Mouse (Mus musculus) embryonic facial prominence, embryonic 13.5 days (tissue): ENCODE data around the gene Tnrc6c. TPM values are rescaled to one million over a fixed set of nuclear protein-coding genes. Genes with fewer than 3 reads are reported as not detected.

Experiments
- polyA plus RNA-seq: library from polyadenylated mRNA; unstranded; fragments of >200 nt; fragmentation: Nextera tagmentation; extraction: Ambion mirVana; gene quantifications from 2 replicates; pipeline ENCODE4 v1.2.1, GENCODE M21; 2015

Gene Tnrc6c
- polyA plus RNA-seq, 1 experiment from 2014 or later = 18.4 TPM

Other genes with a start within 250 kb of the Tnrc6c start
- gene Gm11733, start 169.9 kb upstream of the Tnrc6c start, polyA plus RNA-seq = not detected in 2 replicates
- gene Tmc8, start 127.8 kb downstream of the Tnrc6c start, polyA plus RNA-seq = 0.74 and 1.3 TPM in 2 replicates
- gene Tmc6, start 127.9 kb downstream of the Tnrc6c start, polyA plus RNA-seq = 19.0 and 20.4 TPM in 2 replicates
- gene 6030468B19Rik, start 143.4 kb downstream of the Tnrc6c start, polyA plus RNA-seq = 0.50 TPM in 1 of 2 replicates, not detected in the other
- 0.66 and 0.99 TPM in 2 replicates for gene Gm20708, start 155.4 kb downstream of the Tnrc6c start, polyA plus RNA-seq
- gene Syngr2, start 155.4 kb downstream of the Tnrc6c start, polyA plus RNA-seq = 41.4 and 43.4 TPM in 2 replicates
- 4.2 and 5.1 TPM in 2 replicates for gene Afmid, start 171.6 kb downstream of the Tnrc6c start, polyA plus RNA-seq
- 143 and 150 TPM in 2 replicates for gene Tk1, start 171.8 kb downstream of the Tnrc6c start, polyA plus RNA-seq
- 326 and 344 TPM in 2 replicates for gene Birc5, start 195.0 kb downstream of the Tnrc6c start, polyA plus RNA-seq
- gene Tmem235, start 206.5 kb downstream of the Tnrc6c start, polyA plus RNA-seq = not detected in 2 replicates
- 2.7 and 2.9 TPM in 2 replicates for gene Tha1, start 219.2 kb downstream of the Tnrc6c start, polyA plus RNA-seq